Mouse (Mus musculus) left cerebral cortex, postnatal 36 days (tissue): Measurements from ENCODE around the gene Ldb1. TPM values are rescaled to one million over a fixed set of nuclear protein-coding genes. Genes with fewer than 3 reads are reported as not detected.

Source experiments
- DNase-seq, 2 experiments: peaks; one replicate each; pipeline ENCODE4 v3.0.0; 2021 to 2022; ENCODE audit warnings: low spot score in 2 of 2, mixed read lengths in 1 of 2
- intact Hi-C: fragments of 180-260 bp; cut with DNase I; formaldehyde crosslinking; loops from one replicate; pipeline ENCODE4 v1.15.1; 2025
- total RNA-seq, 2 experiments: library from RNA; stranded (reverse); gene quantifications; 2 replicates each; pipeline ENCODE4 v1.2.3; 2021

The Ldb1 gene
- total RNA-seq, 2 experiments from 2014 or later: 108 to 118 TPM

- DNase-seq: no peak
- intact Hi-C loops: no loop called here
These were observed 13.2 kb downstream of the Ldb1 start for GRCm38 (mm10) chr19:46031689-46032432.

GRCm38 (mm10) chr19:46030196-46030983, 14.6 kb downstream of the Ldb1 start:
- DNase-seq: no peak
- intact Hi-C loops: no loop called here

GRCm38 (mm10) chr19:46029652-46030051, 15.4 kb downstream of the Ldb1 start:
- intact Hi-C loops: no loop called here
- no peak for DNase-seq

DNA sequence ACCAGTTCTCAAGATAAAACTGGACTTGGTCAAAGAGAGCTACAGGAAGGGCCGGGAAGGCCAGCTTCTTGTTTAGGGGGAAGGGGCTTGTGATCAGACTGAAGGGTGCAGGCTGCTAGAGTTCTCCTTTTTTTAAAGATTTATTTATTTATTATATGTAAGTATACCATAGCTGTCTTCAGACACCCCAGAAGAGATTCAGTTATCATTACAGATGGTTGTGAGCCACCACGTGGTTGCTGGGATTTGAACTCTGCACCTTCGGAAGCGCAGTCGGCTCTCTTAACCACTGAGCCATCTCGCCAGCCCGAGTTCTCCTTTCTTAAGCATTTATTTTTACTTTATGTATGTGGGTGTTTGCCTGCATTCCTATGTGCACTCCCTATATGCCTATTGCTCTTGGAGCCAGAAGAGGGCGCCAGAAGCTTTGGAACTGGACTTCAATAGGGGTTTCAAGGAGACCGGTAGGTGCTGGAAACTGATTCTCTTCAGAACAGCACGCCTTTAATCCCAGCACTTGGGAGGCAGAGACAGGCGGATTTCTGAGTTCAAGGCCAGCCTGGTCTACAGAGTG, 16.2 kb downstream of the Ldb1 start:
- no peak for DNase-seq
- intact Hi-C loops: no loop called here

- intact Hi-C loops: no loop called here
- no peak for DNase-seq
These were observed 18.4 kb downstream of the Ldb1 start for GRCm38 (mm10) chr19:46026567-46026966.

- DNase-seq: no peak
- intact Hi-C loops: no loop called here
These were observed 20.1 kb downstream of the Ldb1 start for GRCm38 (mm10) chr19:46024959-46025358.

DNA sequence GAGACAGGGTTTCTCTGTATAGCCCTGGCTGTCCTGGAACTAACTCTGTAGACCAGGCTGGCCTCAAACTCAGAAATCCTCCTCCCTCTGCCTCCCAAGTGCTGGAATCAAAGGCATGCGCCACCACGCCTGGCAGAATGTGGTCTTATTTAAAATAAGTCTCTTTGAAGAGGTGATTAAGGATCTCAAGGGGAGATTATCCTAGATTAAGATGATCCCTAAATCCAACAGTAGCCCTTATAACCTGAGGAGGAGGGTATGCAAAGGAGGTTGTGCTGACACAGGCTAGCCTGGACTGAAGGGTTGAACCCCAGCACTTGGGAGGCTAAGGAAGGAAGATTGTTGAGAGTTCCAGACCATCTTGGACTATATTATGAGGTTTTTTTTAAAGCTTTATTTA, 29.0 kb downstream of the Ldb1 start:
- intact Hi-C loops: loop anchor here (10.0 kb wide), 1 partner anchor 441 kb away; no protein-coding TSS in a partner anchor
- no peak for DNase-seq

GRCm38 (mm10) chr19:46014572-46015178, 30.3 kb downstream of the Ldb1 start:
- intact Hi-C loops: loop anchor here (5.0 to 10.0 kb wide), 2 partner anchors 202 to 440 kb away; no protein-coding TSS in a partner anchor
- peak; percentile 78 to 85 for DNase-seq

DNA sequence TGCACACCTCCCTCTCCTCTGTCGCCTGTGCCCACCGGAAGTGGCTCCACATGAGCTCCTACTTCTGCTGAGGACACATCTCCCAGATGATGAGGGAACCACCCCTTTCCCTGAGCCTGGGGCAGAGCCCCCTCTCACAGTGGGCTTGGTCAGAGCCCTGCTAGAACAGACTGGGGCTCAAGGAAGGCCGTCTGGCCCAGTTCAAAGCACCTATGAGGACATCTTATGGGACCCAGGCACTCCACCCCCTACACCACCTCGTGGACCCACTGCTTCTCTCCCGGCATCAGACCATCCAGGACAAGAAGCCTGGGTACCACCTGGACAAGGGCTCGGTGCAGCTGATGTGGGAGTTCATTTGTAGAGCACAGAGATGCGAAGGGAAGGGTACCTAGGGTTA, 39.3 kb downstream of the Ldb1 start:
- DNase-seq: no peak
- intact Hi-C loops: no loop called here

DNA sequence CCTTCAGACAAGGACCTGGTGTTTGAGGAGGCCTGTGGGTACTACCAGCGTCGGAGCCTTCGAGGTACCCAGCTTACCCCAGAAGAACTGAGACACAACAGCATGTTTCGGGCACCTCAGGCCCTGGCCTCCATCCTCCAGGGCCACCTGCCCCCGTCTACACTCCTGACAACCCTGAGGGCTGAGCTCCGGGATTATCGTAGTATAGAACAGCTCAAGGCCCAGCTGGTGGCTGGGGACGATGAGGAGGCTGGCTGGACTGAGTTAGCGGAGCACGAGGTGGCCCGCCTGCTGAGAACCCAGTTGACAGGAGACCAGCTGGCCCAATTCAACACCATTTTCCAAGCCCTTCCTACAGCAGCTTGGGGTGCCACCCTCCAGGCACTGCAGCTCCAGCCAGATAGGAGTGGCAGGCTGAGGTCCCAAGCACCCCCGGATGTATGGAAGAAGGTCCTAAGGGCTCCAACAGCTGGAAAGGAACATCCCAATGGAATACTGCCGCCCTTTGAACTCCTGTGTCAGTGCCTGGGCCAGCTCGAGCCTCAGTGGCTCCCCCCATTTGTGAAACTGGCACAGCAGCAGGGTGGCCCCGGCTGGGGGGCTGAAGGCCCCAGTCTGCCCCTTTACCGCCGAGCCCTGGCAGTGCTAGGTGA, 40.1 kb downstream of the Ldb1 start:
- intact Hi-C loops: no loop called here
- no peak for DNase-seq

DNA sequence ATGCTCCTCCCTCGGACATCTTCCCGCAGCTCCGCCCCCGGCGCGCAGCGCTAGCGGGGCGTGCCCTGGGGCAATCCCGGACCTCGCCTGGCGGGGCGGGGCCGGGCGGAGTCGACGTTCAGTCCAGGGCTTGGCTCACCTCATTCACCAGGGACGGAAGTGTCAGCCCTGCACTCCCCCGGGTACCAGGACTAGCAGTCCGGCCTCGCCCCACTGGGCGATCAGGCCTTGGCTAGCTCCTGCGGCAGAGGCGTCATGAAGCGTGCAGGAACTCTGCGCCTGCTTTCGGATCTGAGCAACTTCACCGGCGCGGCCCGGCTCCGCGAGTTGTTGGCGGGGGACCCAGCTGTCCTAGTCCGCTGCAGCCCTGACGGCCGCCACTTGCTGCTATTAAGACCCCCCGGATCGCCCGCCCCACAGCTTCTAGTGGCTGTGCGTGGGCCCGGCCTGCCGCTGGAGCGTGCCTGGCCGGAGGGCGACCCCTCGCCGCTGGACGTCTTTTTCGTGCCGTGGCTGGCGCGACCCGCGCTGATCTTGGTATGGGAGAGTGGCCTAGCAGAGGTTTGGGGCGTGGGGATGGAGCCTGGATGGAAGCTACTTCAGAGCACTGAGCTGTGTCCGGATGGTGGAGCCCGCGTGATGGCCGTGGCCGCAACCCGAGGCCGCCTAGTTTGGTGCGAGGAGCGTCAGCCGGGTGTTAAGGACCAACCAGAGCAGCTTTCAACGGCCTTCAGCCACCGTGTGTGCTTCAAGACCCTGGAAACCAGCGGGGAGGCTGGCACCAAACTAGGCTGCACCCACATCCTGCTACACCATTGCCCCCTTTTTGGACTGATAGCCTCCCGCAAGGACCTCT, 41.4 kb downstream of the Ldb1 start, which contains the start of gene Hps6:
Gene Hps6 (plus strand): TSS at position 138 of the 856 bp plus-strand sequence.
- DNase-seq: peak; percentile 66 to 75
- intact Hi-C loops: no loop called here

DNA sequence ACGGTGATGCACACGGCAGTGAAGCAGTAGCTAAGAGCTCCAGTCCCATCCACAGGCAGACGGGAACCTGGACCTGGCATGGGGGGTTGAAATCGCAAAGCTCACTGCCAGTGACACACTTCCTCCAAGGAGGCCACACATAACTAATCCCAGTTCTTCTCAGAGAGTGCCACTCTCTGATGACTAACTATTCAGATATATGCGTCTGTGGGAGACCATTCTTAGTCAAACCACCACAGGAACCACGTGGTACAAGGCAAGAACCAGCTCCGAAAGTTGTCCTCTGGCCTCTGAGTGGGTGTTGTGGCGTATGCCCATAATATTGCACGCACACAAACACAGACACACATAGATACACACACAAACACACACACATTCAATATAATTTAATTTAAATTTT, 42.7 kb downstream of the Ldb1 start:
- intact Hi-C loops: no loop called here
- DNase-seq: no peak

- no peak for DNase-seq
- intact Hi-C loops: loop anchor here (5.0 kb wide), 1 partner anchor 43 kb away; the partner anchor contains the start of gene Pprc1
These were observed 45.6 kb downstream of the Ldb1 start for GRCm38 (mm10) chr19:45999378-45999777.

DNA sequence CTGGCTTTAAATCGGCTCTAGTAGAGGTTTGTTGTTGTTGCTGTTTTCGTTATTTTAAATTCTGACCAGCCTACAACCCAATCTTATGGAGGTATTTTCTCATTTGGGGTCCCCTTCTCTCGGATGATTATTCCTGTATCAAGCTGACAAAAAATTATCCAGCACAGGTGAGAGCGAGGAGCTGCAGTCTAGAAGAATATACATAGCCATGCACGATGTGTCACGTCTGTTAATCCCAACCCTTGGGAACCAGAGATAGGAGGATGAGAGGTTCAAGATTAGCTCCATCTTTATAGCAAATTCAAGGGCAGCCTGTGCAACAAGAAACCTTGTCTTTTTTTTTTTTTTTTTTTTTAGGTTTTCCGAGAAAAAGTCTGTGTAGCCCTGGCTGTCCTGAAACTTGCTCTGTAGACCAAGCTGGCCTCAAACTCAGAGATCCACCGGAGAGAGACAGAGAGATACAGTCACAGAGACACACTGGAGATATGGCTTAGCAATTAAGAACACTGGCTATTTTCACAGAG, 46.3 kb downstream of the Ldb1 start:
- intact Hi-C loops: loop anchor here (5.0 kb wide), 1 partner anchor 44 kb away; the partner anchor contains the start of gene Pprc1
- DNase-seq: no peak

- peak; percentile 94 for DNase-seq
- intact Hi-C loops: loop anchor here (5.0 kb wide), 1 partner anchor 44 kb away; the partner anchor contains the start of gene Pprc1
These were observed 47.0 kb downstream of the Ldb1 start, which contains the start of gene Armh3 for GRCm38 (mm10) chr19:45997785-45998693. Gene Armh3 (minus strand): TSS chr19:45998488.

- intact Hi-C loops: loop anchor here (5.0 kb wide), 1 partner anchor 45 kb away; the partner anchor contains the start of gene Pprc1
- no peak for DNase-seq
These were observed 47.6 kb downstream of the Ldb1 start for GRCm38 (mm10) chr19:45997365-45997764.
